Mouse (Mus musculus): ENCODE data around the gene Pqlc3.

The Pqlc3 gene

DNA sequence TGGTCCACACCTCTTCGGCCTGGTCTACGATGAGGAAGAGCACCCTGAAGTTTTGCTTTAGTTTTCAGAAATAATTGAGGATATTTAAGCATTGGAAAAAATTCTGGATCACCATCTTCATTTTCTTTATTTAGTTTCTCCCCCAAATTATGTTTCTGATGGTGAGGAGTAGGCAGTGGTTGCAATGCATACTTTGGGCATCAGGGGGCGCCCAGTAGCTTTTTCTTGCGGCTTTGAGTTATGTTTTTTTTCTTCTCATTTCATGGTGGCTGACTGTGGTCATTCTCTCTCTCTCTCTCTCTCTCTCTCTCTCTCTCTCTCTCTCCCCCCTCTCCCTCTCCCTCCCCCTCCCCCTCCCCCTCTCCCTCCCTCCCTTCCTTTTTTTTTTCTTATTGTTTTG is 18.3 kb upstream of the Pqlc3 start:
- H3K27me3 ChIP-seq (ENCODE audit: insufficient read depth, low read length) = peaks cover 5% of the 10 kb centered on the region; the same call in 1 of the 2 replicates
- peaks cover 27% of the 10 kb centered on the region for H3K9me3 ChIP-seq (ENCODE audit: low read length)
- 0 out of 2 replicates have a peak, but pooled peaks cover 2% of the 10 kb centered on the region for H3K4me1 ChIP-seq (replicated peaks; ENCODE audit: low read depth, low read length)
- no peak overlapping the region for H3K4me3 ChIP-seq (replicated peaks; ENCODE audit: low read length)
- TF ChIP-seq POU5F1 (IDR thresholded peaks at IDR 0.05; ENCODE audit: borderline replicate concordance, low read length) (no peak), CTCF (conservative IDR thresholded peaks at IDR 0.05; ENCODE audit: low read length) (peak; percentile 20; the same call in 1 of the 2 replicates), NANOG (IDR thresholded peaks at IDR 0.05; ENCODE audit: borderline replicate concordance, low read length) (no peak)
- no peaks in the 10 kb centered on the region for H3K36me3 ChIP-seq (ENCODE audit: insufficient read depth, low read length)

- TF ChIP-seq POU5F1 (IDR thresholded peaks at IDR 0.05; ENCODE audit: borderline replicate concordance, low read length) (no peak), NANOG (IDR thresholded peaks at IDR 0.05; ENCODE audit: borderline replicate concordance, low read length) (no peak), CTCF (conservative IDR thresholded peaks at IDR 0.05; ENCODE audit: low read length) (no peak)
- no peaks in the 10 kb centered on the region for H3K36me3 ChIP-seq (ENCODE audit: insufficient read depth, low read length)
- peaks cover 14% of the 10 kb centered on the region for H3K27me3 ChIP-seq (ENCODE audit: insufficient read depth, low read length)
- no peak overlapping the region for H3K4me3 ChIP-seq (replicated peaks; ENCODE audit: low read length)
- H3K4me1 ChIP-seq (replicated peaks; ENCODE audit: low read depth, low read length) = peaks cover 10% of the 10 kb centered on the region
- H3K9me3 ChIP-seq (ENCODE audit: low read length) = peaks cover 20% of the 10 kb centered on the region
Measured at GRCm38 (mm10) chr12:17015711-17016110, 15.5 kb upstream of the Pqlc3 start.

GRCm38 (mm10) chr12:17012067-17012899 is 12.1 kb upstream of the Pqlc3 start:
- Histone ChIP-seq H3K4me3 (replicated peaks; ENCODE audit: low read length) (no peak overlapping the region), H3K4me1 (replicated peaks; ENCODE audit: low read depth, low read length) (peaks cover 10% of the 10 kb centered on the region)
- no peak for TF ChIP-seq POU5F1 (IDR thresholded peaks at IDR 0.05; ENCODE audit: borderline replicate concordance, low read length)
- TF ChIP-seq CTCF (conservative IDR thresholded peaks at IDR 0.05; ENCODE audit: low read length) = no peak
- no peak for TF ChIP-seq NANOG (IDR thresholded peaks at IDR 0.05; ENCODE audit: borderline replicate concordance, low read length)

DNA sequence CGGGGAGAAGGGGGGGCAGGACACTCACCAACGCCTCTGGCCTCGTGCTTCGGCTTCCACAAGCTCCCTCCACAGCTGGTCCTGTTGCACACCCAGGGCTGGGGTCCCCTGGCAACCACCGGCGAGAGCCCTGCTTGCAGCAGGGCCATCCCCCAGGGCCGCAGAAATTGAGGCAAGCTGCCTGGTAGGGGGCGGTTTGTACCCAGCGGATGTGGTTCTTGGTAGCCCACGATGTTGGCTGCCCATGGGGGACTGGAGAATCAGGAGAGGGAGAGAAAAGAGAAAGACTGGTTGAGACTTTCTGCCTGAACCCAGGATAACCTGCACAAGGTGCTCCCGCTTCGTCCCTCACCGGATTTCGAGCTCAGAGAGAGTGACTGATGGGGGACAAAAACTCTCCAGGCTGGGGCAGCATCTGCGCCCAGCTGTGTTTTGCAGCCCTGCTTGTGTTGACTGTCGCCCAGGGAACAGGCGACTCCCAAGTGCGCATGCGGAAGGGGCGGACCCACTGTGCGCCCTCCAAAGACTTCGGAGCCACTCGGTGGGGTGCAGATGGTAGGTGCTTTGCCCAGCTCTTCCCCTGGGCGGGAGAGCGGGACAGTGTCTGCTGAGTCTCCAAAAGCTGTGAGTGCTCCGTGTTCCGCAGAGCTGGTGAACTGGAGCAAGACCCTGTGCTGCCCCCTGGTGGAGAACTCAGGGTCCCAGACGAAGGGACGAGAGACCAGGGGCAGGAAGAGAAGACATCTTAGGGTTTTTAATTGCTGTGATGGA is 11.1 kb upstream of the Pqlc3 start, which contains the start of gene 2410004P03Rik:
2410004P03Rik (minus strand) TSS at position 628 of the 771 bp plus-strand sequence.
- Histone ChIP-seq H3K4me1 (replicated peaks; ENCODE audit: low read depth, low read length) (peaks cover 10% of the 10 kb centered on the region), H3K36me3 (ENCODE audit: insufficient read depth, low read length) (no peaks in the 10 kb centered on the region), H3K27me3 (ENCODE audit: insufficient read depth, low read length) (peaks cover 30% of the 10 kb centered on the region), H3K4me3 (replicated peaks; ENCODE audit: low read length) (peak within 1 kb of the TSS; percentile 78), H3K9me3 (ENCODE audit: low read length) (peaks cover 20% of the 10 kb centered on the region)
- TF ChIP-seq NANOG (IDR thresholded peaks at IDR 0.05; ENCODE audit: borderline replicate concordance, low read length) (no peak), CTCF (conservative IDR thresholded peaks at IDR 0.05; ENCODE audit: low read length) (peak; percentile 90), POU5F1 (IDR thresholded peaks at IDR 0.05; ENCODE audit: borderline replicate concordance, low read length) (no peak)

More at GRCm38 (mm10) chr12:17012067-17012899, 12.1 kb upstream of the Pqlc3 start:
- Histone ChIP-seq H3K27me3 (ENCODE audit: insufficient read depth, low read length) (peaks cover 20% of the 10 kb centered on the region), H3K36me3 (ENCODE audit: insufficient read depth, low read length) (no peaks in the 10 kb centered on the region), H3K9me3 (ENCODE audit: low read length) (peaks cover 20% of the 10 kb centered on the region)

GRCm38 (mm10) chr12:17009466-17009865 is 9.3 kb upstream of the Pqlc3 start:
- Histone ChIP-seq H3K36me3 (ENCODE audit: insufficient read depth, low read length) (no peaks in the 10 kb centered on the region), H3K27me3 (ENCODE audit: insufficient read depth, low read length) (peaks cover 25% of the 10 kb centered on the region), H3K9me3 (ENCODE audit: low read length) (peaks cover 8% of the 10 kb centered on the region), H3K4me3 (replicated peaks; ENCODE audit: low read length) (no peak overlapping the region), H3K4me1 (replicated peaks; ENCODE audit: low read depth, low read length) (peaks cover 10% of the 10 kb centered on the region)
- no peak for TF ChIP-seq NANOG (IDR thresholded peaks at IDR 0.05; ENCODE audit: borderline replicate concordance, low read length)
- peak; percentile 49 for TF ChIP-seq CTCF (conservative IDR thresholded peaks at IDR 0.05; ENCODE audit: low read length)
- TF ChIP-seq POU5F1 (IDR thresholded peaks at IDR 0.05; ENCODE audit: borderline replicate concordance, low read length) = no peak

DNA sequence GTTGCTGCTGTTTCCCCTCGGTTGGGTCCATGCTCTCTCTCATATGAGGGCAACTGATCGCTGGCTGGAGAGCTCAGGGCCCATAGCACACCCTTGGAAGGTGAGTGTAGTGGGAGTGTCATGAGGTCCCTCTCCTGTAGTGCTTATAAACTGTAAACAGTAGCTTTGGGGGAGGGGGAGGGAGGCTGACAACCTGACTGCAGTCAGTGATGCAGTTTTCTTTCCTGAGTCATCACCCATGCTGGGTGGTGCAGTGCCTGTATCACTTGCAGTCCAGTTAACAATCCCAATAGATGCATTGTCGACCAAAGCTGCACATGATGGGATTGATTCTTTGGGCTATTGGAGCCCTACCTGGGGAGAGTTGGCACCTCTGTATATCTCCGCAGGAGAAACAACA is 1.0 kb upstream of the Pqlc3 start:
- Histone ChIP-seq H3K4me3 (replicated peaks; ENCODE audit: low read length) (no peak overlapping the region), H3K27me3 (ENCODE audit: insufficient read depth, low read length) (no peaks in the 10 kb centered on the region; the same call in 1 of the 2 replicates), H3K9me3 (ENCODE audit: low read length) (no peaks in the 10 kb centered on the region), H3K36me3 (ENCODE audit: insufficient read depth, low read length) (peaks cover 19% of the 10 kb centered on the region), H3K4me1 (replicated peaks; ENCODE audit: low read depth, low read length) (peaks cover 39% of the 10 kb centered on the region)
- TF ChIP-seq CTCF (conservative IDR thresholded peaks at IDR 0.05; ENCODE audit: low read length) (no peak), NANOG (IDR thresholded peaks at IDR 0.05; ENCODE audit: borderline replicate concordance, low read length) (no peak), POU5F1 (IDR thresholded peaks at IDR 0.05; ENCODE audit: borderline replicate concordance, low read length) (no peak)

GRCm38 (mm10) chr12:17000628-17001027 is 420 bp upstream of the Pqlc3 start:
- no peak for TF ChIP-seq POU5F1 (IDR thresholded peaks at IDR 0.05; ENCODE audit: borderline replicate concordance, low read length)
- TF ChIP-seq NANOG (IDR thresholded peaks at IDR 0.05; ENCODE audit: borderline replicate concordance, low read length) = no peak
- TF ChIP-seq CTCF (conservative IDR thresholded peaks at IDR 0.05; ENCODE audit: low read length) = no peak
- peak overlapping the region; percentile 88 for H3K4me3 ChIP-seq (replicated peaks; ENCODE audit: low read length)

GRCm38 (mm10) chr12:16999146-16999545 is 1.1 kb downstream of the Pqlc3 start:
- no peaks in the 10 kb centered on the region for H3K9me3 ChIP-seq (ENCODE audit: low read length)
- TF ChIP-seq POU5F1 (IDR thresholded peaks at IDR 0.05; ENCODE audit: borderline replicate concordance, low read length) = no peak

More at GRCm38 (mm10) chr12:17000628-17001027, 420 bp upstream of the Pqlc3 start:
- no peaks in the 10 kb centered on the region for H3K9me3 ChIP-seq (ENCODE audit: low read length)
- no peaks in the 10 kb centered on the region; the same call in 1 of the 2 replicates for H3K27me3 ChIP-seq (ENCODE audit: insufficient read depth, low read length)
- H3K36me3 ChIP-seq (ENCODE audit: insufficient read depth, low read length) = peaks cover 25% of the 10 kb centered on the region
- H3K4me1 ChIP-seq (replicated peaks; ENCODE audit: low read depth, low read length) = peaks cover 39% of the 10 kb centered on the region

More at GRCm38 (mm10) chr12:16999146-16999545, 1.1 kb downstream of the Pqlc3 start:
- H3K4me3 ChIP-seq (replicated peaks; ENCODE audit: low read length) = peak overlapping the region; percentile 88
- peaks cover 39% of the 10 kb centered on the region for H3K4me1 ChIP-seq (replicated peaks; ENCODE audit: low read depth, low read length)
- H3K36me3 ChIP-seq (ENCODE audit: insufficient read depth, low read length) = peaks cover 40% of the 10 kb centered on the region
- no peaks in the 10 kb centered on the region for H3K27me3 ChIP-seq (ENCODE audit: insufficient read depth, low read length)
